Mouse (Mus musculus) mouse trophoblast stem cell (cell line): Measurements from ENCODE around the gene Eif4ebp2.

ENCODE experiments used
- in situ Hi-C, 2 experiments: fragments of 300-500 bp; cut with MseI, MboI; formaldehyde crosslinking; loops; 2 replicates in 1 of 2; 3 replicates in 1 of 2; pipeline ENCODE4 v1.15.1; 2025

Gene Eif4ebp2

DNA sequence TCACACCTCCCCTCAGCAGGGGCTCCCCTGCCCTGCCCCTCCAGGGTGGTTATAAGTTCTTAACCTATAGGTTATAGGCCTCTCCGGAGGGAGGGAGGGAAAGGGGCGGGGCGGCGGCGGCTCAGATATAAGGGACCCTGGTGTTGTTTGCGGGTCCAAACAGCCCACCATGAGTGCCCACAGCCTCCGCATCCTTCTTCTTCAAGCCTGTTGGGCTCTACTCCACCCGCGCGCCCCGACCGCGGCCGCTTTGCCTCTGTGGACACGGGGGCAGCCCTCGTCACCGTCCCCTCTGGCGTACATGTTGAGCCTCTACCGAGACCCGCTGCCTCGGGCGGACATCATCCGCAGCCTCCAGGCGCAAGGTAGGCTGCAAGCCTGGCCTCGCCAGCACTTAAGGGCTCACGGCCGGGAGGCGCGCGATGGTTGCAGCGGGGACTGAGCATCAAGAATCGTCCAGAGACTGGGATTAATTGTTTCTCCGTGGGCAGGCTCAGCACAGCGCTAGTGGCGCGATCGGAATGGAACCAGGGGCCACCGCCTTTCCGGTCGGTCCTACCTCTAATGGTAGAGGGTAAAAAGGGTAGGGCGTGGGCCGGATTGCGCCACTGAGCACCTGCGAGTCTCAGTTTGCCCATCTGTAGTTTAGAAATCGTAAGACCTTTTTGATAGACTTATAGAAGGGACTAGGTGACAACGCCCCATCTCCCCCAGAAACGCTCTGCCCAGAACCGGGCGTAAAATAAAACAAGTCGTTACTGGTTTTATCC lies 34.1 kb downstream of the Eif4ebp2 start:
- in situ Hi-C loops, result no loop called here

DNA sequence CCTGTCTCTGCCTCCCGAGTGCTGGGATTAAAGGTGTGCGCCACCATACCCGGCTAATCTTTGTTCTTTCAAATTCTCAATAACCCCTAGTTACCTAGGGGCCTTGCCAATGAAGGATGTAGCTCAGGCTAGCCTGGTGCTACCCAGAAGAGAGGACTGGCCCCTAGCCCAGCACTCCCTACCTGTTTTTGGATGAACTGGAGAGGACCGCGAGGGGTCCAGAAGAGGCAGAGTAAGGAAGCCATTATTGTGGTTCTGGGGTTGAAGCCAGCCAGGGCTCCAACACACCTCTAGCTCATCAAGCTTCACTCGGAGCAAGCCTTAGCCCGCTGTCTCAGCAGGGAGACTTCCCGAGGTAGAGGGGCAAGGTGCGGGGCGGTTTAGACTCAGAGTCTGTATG lies 34.8 kb downstream of the Eif4ebp2 start, which contains the start of gene Nodal:
Gene Nodal (plus strand): TSS at position 301 of the 400 bp plus-strand sequence.
- in situ Hi-C loops, result no loop called here

DNA sequence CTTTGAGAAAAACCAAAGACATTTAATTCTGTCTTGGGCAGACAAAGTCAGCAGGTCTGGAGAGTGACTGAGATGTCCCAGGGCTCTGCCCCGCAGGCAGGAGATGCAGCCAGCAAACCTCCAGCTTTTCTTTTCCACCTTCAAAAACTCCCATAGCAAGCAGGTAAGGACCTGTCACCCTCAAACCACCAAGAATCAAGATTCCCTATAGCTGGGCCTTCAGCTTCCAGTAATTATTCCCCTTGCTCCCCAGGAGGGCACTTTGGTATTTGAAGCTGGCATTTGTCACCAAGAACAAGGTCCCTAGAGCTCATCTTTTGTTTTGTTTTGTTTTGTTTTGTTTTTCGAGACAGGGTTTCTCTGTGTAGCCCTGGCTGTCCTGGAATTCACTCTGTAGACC lies 35.4 kb downstream of the Eif4ebp2 start:
- in situ Hi-C loops, result no loop called here

DNA sequence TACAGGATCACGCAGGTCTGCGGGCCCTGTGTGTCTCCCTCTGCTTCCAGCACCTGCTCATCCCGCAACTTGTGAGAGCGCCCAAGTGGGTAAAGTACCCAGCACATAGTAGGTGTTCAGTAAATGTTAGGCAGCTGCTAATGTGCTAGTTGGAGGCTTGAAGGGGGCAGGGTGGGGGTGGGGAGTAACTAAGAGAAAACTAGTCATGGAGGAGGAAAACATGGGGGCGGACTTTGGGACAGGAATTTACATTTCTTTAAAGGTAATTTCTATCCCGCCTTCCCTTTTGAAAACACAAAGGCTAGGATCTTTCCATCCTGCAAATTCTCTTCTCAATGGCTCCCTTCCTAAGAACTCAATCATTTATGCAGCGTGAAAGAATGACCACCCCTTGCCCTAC lies 35.9 kb downstream of the Eif4ebp2 start:
- in situ Hi-C loops, result no loop called here

DNA sequence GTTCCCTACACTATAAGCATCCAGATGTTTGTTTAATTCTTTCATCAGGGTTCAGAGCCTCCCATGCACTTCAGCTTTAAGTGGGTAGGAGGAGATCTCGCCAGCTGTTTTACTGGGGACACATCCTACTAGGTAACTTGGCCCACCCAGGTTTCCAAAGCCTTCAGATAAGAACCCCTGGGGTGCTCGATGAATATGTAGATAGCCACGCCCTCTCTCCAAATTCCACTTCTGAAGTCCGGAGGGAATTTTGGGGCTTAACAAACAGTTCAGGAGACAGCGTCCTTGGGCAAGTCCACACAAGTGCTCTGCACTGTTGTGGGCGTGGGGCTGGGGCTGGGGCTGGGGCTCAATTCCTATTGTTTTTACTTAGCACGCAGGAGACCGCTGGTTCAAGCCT lies 36.6 kb downstream of the Eif4ebp2 start:
- in situ Hi-C loops, result no loop called here

DNA sequence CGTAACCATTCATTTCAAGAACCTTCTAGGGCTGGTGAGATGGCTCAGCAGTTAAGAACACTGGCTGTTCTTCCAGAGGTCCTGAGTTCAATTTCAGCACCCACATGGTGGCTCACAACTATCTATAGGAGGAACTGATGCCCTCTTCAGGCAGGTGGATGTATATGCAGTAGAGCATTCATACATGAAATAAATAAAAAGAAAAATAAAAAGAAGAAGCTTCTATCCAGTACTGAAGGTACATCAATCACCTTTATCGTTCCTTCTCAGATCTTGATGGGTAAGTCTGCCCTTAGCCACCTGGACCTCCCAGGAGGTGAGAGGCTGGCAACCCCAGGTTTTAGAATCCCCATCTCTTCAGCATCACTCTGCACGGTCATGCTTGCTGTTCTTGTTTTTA lies 37.2 kb downstream of the Eif4ebp2 start:
- in situ Hi-C loops, result no loop called here

DNA sequence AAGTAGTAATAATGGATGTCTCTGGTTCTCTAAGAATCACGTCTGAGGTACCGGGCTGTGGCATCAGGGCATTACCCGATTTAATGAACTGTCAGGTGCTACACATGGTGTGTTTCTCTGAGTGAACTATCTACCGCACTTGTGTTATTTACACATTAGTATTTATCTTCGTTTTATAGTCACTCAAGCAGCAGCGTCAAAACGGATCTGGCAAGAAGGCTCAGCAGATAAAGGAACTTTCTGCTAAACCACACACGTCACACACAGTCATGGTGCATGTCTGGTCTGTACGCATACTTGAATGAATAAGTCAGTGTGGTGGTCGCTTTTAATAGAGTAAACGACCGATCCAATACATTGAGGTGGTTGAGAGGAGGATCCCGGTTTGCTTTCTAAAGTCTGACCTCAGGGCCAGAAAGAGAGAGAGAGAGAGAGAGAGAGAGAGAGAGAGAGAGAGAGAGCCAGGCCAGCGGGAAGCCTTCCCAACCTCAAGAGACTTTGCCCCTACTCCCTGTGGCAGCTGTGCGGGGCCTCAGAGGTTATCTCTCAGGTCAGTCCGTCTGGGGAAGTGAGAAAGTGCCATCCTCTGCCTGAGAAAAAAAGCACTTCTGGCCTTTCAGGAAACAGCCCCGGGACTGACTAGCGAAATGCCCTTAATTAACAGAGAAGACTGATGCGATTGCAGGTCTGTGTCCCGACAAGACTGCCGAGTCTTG lies 39.4 kb downstream of the Eif4ebp2 start:
- in situ Hi-C loops, result no loop called here

DNA sequence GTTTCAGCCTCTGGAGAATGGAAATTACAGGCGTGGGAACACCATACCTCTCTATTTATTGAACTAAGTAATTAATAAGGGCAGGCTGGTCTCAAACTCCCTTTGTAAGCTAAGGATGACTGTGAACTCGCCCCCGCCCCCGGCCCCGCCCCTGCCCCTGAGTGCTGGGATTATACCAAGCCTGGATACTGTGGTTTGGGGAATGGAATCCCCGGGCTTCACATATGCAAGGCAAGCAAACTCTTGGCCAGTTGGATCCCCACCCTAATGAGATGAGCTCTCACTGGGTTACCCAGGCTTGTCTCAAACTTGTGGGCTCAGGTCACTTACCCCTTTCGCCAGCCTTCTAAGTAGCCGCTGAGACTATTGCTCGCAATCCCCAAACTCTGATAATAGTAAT lies 42.3 kb downstream of the Eif4ebp2 start:
- in situ Hi-C loops, result no loop called here

DNA sequence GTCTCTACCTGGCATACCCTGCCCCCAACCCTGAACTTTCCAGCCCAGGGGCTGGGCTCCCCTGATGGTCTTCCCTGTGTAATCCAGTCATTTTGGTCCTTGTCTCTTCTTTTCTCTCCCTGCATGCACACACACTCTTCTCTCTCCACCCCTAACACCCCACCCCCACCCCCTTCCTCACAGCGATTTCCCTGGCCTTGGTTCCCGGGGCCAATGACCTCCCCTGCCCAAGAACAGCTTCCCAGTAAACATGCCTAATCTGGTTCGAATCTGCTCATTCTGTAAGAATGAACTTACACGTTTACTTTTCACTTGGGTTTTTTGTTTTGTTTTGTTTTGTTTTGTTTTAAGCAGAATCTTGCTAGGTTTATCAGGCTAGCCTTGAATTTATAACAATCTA lies 42.7 kb downstream of the Eif4ebp2 start:
- in situ Hi-C loops, result loop anchor here in 1 of 2 experiments (5.0 to 10.0 kb wide), 2 partner anchors 65 to 212 kb away; no protein-coding TSS in a partner anchor

DNA sequence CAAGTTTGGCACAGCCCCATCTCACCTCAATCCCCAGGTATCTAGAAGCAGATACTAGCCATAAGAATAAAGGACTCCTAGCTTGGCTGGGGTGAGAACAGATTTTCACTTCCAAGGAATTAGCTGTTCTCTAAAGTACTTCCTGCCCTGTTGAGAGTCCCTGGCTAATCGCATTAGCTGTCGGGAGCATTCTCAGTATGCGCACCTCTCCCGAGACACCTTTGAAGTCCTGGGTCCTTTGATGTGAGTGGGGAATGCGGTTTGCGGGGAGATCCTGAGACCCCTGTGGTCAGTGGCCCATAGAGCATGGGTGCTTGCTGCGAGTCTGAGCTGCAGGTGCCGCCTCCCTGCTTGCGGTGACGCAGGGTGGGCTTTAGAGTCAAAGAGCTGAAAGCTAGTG lies 46.5 kb downstream of the Eif4ebp2 start:
- in situ Hi-C loops, result loop anchor here in 1 of 2 experiments (5.0 to 10.0 kb wide), 2 partner anchors 61 to 209 kb away; no protein-coding TSS in a partner anchor

DNA sequence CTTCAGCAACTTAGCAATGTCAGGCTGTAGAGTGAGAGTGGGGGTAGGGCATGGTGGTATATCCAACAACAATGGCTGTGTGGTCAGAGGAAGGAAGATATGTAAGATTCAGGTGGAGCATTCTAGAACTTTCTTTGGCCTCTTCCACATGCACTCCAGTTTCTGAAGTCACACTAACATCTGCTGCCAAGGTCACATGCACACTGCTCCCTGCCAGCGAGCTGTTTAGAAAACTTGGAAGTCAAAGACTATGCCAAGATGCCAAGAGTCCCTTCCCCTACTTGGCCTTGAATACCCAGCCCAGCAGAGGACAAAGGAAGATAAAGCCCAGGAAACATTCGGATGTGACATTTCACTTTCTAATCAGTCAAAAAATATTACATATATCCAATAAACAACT lies 49.5 kb downstream of the Eif4ebp2 start:
- in situ Hi-C loops, result loop anchor here in 1 of 2 experiments (10.0 kb wide), 1 partner anchor 58 kb away; no protein-coding TSS in a partner anchor

DNA sequence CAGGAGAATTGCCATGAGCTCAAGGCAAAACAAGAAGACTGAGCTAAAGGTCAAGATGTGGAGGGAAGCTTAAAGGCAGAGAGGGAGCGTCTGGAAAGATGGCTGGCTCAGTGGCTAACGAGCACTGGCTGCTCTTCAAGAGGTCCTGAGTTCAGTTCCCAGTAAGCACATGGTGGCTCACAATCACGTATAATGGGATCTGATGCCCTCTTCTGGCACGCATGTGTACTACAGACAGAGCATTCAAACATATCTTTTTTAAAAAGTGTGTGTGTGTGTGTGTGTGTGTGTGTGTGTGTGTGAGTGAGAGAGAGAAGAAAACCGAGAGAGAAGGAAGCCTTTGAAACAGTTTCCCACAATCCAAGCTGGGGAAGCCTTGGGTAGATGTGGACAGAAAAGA lies 50.0 kb downstream of the Eif4ebp2 start:
- in situ Hi-C loops, result loop anchor here in 1 of 2 experiments (10.0 kb wide), 1 partner anchor 58 kb away; no protein-coding TSS in a partner anchor

DNA sequence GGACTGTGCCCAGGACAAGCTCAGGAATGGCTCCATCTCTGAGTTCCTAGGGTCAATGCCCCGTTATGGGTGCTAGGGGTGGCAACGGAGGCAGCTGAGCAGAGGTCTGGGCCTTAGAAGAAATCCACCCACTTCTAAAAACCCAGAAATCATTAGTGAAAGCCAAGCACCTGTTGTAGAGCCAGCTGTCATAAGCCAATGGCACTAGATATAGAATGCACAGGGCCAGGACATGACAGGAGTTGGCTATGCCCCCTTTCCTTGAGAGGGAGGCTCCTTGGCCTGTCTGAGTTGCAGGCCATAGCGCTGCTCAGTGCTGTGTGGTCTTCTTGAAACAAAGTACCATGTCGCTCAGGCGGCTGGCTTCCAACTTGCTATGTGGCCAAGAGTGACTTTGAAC lies 52.1 kb downstream of the Eif4ebp2 start:
- in situ Hi-C loops, result loop anchor here in 1 of 2 experiments (10.0 kb wide), 1 partner anchor 56 kb away; no protein-coding TSS in a partner anchor

DNA sequence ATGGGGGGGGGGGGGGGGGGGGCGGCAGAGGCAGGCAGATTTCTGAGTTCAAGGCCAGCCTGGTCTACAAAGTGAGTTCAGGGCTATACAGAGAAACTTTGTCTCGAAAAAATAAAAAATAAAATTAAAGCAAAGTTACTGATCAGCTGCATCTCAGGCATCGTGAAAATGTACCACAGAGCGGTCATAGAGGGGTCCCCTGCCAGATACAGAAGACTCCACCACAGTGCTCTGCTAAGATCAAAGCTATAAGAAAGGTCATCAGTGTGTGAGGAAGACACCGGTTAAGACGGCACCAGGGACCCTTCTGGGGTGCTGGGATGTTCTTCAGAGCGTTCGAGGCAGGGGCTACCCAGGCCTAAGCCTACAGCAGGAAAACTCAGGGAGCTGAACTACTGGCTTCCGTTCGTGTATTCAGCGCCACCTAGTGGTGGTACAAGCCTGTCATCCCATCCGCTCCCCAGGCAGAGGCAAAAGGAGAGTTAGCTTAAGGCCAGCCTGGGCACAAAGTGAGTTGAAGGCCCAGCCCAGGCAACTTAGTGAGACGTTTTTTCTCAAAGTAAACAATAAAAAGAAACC lies 53.2 kb downstream of the Eif4ebp2 start:
- in situ Hi-C loops, result no loop called here

DNA sequence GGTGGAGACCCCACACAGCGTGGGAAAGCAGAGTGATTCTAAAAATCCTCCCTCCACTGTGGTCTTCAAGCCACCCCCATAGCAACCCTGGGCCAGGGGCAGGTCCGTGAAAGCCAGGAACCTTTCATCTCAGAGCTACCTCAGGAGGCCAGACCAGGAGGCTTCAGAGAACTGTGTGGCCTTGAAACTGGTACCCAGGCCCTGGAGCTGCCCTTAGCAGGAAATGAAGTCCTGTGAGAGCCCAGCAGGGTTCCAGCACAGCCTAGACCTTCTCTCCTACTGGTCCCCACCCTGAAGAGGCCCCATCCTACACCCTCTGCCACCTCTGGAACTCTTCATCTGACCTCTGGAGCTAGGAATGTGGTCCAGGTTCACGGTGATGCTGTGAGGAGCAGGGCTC lies 54.3 kb downstream of the Eif4ebp2 start:
- in situ Hi-C loops, result no loop called here

DNA sequence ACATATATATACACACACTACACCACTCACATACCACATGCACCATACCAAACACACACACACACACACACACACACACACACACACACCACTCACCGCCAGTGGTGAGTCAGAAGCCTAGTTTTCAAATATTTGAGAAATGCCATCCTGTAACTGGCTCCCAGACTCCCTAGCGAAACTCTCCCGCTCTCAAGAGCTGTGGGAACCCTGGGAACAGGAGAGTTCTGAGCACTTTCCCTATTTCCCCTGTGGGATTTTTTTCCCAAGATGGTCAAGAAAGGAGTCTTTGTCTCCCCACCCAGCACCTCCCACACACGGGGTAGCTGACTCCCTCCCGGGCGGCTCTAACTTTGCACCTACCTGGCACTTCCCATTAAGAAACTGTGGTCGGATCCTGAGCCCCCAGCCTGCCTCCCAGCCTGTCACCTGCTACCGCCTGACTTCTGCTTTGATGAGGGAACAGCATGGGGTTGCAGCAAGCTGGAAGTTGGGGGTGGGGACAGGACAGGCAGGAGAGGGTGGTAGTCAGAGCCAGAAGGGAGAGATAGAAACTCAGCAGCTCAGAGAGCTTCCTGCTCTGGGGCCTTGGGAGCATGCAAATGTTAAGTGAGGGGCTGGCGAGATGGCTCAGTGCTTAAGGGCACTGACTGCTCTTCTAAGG lies 57.9 kb downstream of the Eif4ebp2 start:
- in situ Hi-C loops, result no loop called here

DNA sequence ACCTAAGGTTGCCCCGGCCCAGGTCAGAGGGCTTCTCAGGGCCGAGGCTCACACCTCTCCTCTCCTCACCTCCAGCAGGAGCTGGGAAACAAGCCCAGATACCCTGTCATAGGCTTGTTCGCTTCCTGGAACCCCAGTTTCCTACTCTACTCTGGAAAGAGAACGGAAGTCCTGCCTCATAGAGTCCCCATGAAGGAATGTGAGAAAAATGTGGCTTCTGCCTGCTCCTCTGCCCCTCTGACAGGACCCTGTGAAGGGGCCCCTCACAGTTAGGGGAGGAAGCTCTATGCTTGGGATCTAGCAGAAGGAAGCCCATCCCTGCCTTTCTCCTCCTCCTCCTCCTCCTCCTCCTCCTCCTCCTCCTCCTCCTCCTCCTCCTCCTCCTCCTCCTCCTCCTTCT lies 59.9 kb downstream of the Eif4ebp2 start:
- in situ Hi-C loops, result no loop called here

DNA sequence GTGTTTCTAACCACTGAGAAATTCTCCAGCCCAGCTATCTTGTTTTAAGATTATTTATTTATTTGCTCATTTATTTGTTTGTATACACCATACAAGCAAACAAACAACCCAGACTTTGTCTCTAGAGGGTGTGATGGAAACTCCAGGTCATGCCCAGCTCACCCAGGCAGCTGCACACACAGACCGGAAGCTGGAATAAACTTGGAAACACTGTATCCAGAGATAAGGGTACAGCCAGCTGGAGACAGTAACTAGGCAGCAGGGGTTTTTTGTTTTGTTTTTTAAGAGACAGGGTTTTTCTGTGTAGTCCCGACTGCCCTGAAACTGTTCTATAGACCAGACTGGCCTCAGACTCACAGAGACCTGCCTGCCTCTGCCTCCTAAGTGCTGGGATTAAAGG lies 62.3 kb downstream of the Eif4ebp2 start:
- in situ Hi-C loops, result no loop called here

DNA sequence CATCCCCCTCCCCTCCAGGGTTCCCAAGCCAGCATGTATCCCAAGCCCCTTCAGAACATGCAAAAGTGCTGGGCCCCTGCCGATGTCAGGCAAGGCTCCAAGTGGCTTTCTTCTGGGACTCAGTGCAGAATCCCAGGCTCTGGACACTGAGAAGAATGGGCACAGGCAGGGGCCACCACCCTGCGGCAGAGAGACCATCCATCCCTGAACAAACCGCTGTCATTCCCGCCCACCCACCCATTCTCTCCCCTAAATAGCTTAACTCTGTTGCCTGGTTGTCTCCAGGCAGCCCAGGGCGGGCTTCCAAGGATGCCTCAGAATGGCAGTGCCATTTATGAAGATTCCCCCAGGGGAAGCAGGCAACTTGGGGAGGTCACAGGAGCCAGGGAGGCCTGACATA lies 63.4 kb downstream of the Eif4ebp2 start:
- in situ Hi-C loops, result no loop called here

DNA sequence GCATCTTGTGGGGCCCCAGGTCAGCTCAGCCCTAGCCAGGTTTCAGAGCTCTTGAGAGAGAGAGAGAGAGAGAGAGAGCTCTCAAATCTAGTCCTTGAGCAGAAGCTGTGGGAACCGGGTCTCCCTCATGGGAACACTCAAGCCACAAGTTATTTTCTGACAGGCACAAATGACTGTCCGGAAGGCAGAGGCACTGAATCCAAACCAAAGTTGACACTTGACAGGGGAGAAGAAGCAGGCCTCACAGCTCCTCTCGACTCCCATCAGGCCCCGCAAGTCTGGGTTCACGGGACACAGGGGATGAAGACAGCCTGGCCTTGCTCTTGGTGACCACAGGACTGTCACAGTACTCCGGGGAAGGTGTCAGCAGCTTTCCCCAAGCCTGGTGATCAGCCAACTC lies 66.2 kb downstream of the Eif4ebp2 start:
- in situ Hi-C loops, result no loop called here

DNA sequence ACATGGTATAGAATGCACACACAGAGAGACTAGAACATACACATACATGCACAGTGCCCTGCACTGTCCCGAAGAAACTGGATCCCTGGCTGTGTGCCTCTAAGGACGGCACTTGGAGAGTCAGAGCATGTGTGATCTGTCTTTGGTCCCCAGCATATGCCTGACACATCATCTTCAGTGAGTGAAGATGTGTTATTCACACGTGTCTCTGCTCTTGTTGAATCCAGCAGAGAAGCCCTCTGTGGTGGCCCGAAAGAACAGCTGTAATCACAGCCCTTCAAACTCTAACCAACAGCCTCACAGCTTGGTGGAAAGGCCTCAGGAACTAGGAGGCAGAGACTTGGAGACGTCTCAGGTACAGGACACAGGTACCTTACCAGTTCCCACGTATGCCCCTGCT lies 67.3 kb downstream of the Eif4ebp2 start:
- in situ Hi-C loops, result no loop called here

DNA sequence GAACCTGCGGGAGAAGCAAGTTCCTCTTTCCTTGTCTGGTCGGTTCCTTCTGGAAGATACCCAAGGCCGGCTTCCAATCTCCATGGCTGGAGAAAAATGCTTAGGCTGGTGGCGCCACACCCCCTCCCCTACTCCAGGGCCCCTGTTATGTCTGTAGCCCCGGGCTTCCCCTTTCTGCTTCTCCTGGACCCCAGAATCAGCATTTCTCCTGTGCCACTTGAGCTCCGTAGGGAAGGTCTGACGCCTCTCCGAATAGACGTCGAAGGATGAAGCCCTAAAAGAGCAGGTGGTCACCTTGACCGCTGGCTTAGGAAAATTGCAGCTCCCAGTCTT lies 68.8 kb downstream of the Eif4ebp2 start:
- in situ Hi-C loops, result no loop called here
